Mouse (Mus musculus) forebrain, embryonic 15.5 days (tissue): ENCODE results near the gene Fam160b1. TPM values are rescaled to one million over a fixed set of nuclear protein-coding genes. Genes with fewer than 3 reads are reported as not detected.

Source experiments
- ATAC-seq: fragments of 200-750 bp; cut with Nextera tagmentation; replicated peaks from 2 replicates; pipeline ENCODE4 v1.8.0; 2017; ENCODE audit warnings: mild to moderate bottlenecking, moderate TSS enrichment, moderate library complexity
- H3K27ac ChIP-seq: fragments of 300-500 bp; sonication (generic); replicated peaks from 2 replicates; pipeline ENCODE4 v1.5.1; 2015; ENCODE audit warnings: mild to moderate bottlenecking, inconsistent platforms
- H3K27me3 ChIP-seq: fragments of 300-500 bp; sonication (generic); 2 replicates; pipeline ENCODE4 v1.6.1; 2015; ENCODE audit warnings: inconsistent platforms
- H3K36me3 ChIP-seq: fragments of 300-500 bp; sonication (generic); 2 replicates; pipeline ENCODE4 v1.6.1; 2015; ENCODE audit warnings: mild to moderate bottlenecking, inconsistent platforms
- H3K4me1 ChIP-seq: fragments of 300-500 bp; sonication (generic); 2 replicates; pipeline ENCODE4 v1.6.1; 2015; ENCODE audit warnings: inconsistent platforms
- H3K4me2 ChIP-seq: fragments of 300-500 bp; sonication (generic); replicated peaks from 2 replicates; pipeline ENCODE4 v1.6.1; 2015; ENCODE audit warnings: mild to moderate bottlenecking, inconsistent platforms
- H3K4me3 ChIP-seq: fragments of 300-500 bp; sonication (generic); 2 replicates; pipeline ENCODE4 v1.5.1; 2015; ENCODE audit warnings: mild to moderate bottlenecking, inconsistent platforms
- H3K9ac ChIP-seq: fragments of 300-500 bp; sonication (generic); replicated peaks from 2 replicates; pipeline ENCODE4 v1.6.1; 2015; ENCODE audit warnings: mild to moderate bottlenecking, inconsistent platforms
- H3K9me3 ChIP-seq: fragments of 300-500 bp; sonication (generic); 2 replicates; pipeline ENCODE4 v1.6.1; 2016; ENCODE audit warnings: inconsistent platforms
- WGBS: fragments of 180-500 bp; shearing (Covaris S2); methylation state at CpG from one replicate; pipeline ENCODE4 v1.1.7; 2015; ENCODE audit warnings: mixed read lengths; 5-methylcytosine and 5-hydroxymethylcytosine counted together
- polyA plus RNA-seq: library from polyadenylated mRNA; unstranded; fragments of >200 nt; fragmentation: Nextera tagmentation; extraction: Ambion mirVana; gene quantifications from 2 replicates; pipeline ENCODE4 v1.2.1, GENCODE M21; 2015

Gene Fam160b1
- polyA plus RNA-seq, 1 experiment from 2014 or later: 15.7 TPM

- H3K9ac ChIP-seq: no peak overlapping the region
- no peaks in the 10 kb centered on the region for H3K27me3 ChIP-seq
- H3K36me3 ChIP-seq: no peaks in the 10 kb centered on the region
- H3K4me3 ChIP-seq: no peak overlapping the region
- peaks cover 3% of the 10 kb centered on the region; the same call in 1 of the 2 replicates for H3K4me1 ChIP-seq
- ATAC-seq: no peak
- H3K4me2 ChIP-seq: no peak overlapping the region
- no peak overlapping the region for H3K27ac ChIP-seq
- H3K9me3 ChIP-seq: no peaks in the 10 kb centered on the region
These were observed 32.8 kb upstream of the Fam160b1 start for GRCm38 (mm10) chr19:57327679-57328078.

- 96% methylated on average over 7 of the region's 7 CpGs for WGBS
- H3K4me1 ChIP-seq: peaks cover 3% of the 10 kb centered on the region; the same call in 1 of the 2 replicates
- H3K27ac ChIP-seq: no peak overlapping the region
- no peak overlapping the region for H3K4me3 ChIP-seq
- no peak overlapping the region for H3K4me2 ChIP-seq
- no peak overlapping the region for H3K9ac ChIP-seq
- no peak for ATAC-seq
- H3K36me3 ChIP-seq: no peaks in the 10 kb centered on the region
- no peaks in the 10 kb centered on the region for H3K9me3 ChIP-seq
- no peaks in the 10 kb centered on the region for H3K27me3 ChIP-seq
These were observed 32.2 kb upstream of the Fam160b1 start for GRCm38 (mm10) chr19:57328269-57328668.

GRCm38 (mm10) chr19:57328792-57329191 lies 31.7 kb upstream of the Fam160b1 start:
- Histone ChIP-seq H3K27ac (no peak overlapping the region), H3K4me2 (no peak overlapping the region), H3K9me3 (no peaks in the 10 kb centered on the region), H3K27me3 (no peaks in the 10 kb centered on the region), H3K9ac (no peak overlapping the region), H3K4me3 (no peak overlapping the region), H3K36me3 (no peaks in the 10 kb centered on the region), H3K4me1 (peaks cover 3% of the 10 kb centered on the region; the same call in 1 of the 2 replicates)
- no peak for ATAC-seq
- WGBS: 61% methylated on average over 12 of the region's 12 CpGs

- Histone ChIP-seq H3K4me2 (no peak overlapping the region), H3K27me3 (no peaks in the 10 kb centered on the region), H3K4me3 (no peak overlapping the region), H3K9me3 (no peaks in the 10 kb centered on the region), H3K9ac (no peak overlapping the region), H3K4me1 (peaks cover 3% of the 10 kb centered on the region; the same call in 1 of the 2 replicates), H3K36me3 (no peaks in the 10 kb centered on the region), H3K27ac (no peak overlapping the region)
- 76% methylated on average over 11 of the region's 11 CpGs for WGBS
- ATAC-seq: no peak
These were observed 30.2 kb upstream of the Fam160b1 start for GRCm38 (mm10) chr19:57330309-57330708.

- no peak overlapping the region for H3K9ac ChIP-seq
- H3K4me3 ChIP-seq: no peak overlapping the region
- no peaks in the 10 kb centered on the region; the same call in 1 of the 2 replicates for H3K4me1 ChIP-seq
- no peaks in the 10 kb centered on the region for H3K9me3 ChIP-seq
- H3K36me3 ChIP-seq: no peaks in the 10 kb centered on the region
- H3K27me3 ChIP-seq: no peaks in the 10 kb centered on the region
- no peak for ATAC-seq
- H3K4me2 ChIP-seq: no peak overlapping the region
- H3K27ac ChIP-seq: no peak overlapping the region
- 74% methylated on average over 6 of the region's 6 CpGs for WGBS
These were observed 29.2 kb upstream of the Fam160b1 start for GRCm38 (mm10) chr19:57331237-57331636.

GRCm38 (mm10) chr19:57333356-57333755 lies 27.1 kb upstream of the Fam160b1 start:
- Histone ChIP-seq H3K9ac (no peak overlapping the region), H3K4me1 (no peaks in the 10 kb centered on the region; the same call in 1 of the 2 replicates), H3K4me2 (no peak overlapping the region), H3K27ac (no peak overlapping the region), H3K36me3 (no peaks in the 10 kb centered on the region), H3K27me3 (no peaks in the 10 kb centered on the region), H3K4me3 (no peak overlapping the region), H3K9me3 (no peaks in the 10 kb centered on the region)
- no peak for ATAC-seq
- 82% methylated on average over 4 of the region's 4 CpGs for WGBS

GRCm38 (mm10) chr19:57335135-57335534 lies 25.3 kb upstream of the Fam160b1 start:
- no peak overlapping the region for H3K4me3 ChIP-seq
- 40% methylated on average over 8 of the region's 8 CpGs for WGBS
- no peak overlapping the region for H3K9ac ChIP-seq
- no peaks in the 10 kb centered on the region for H3K36me3 ChIP-seq
- ATAC-seq: no peak
- H3K9me3 ChIP-seq: no peaks in the 10 kb centered on the region
- no peak overlapping the region for H3K27ac ChIP-seq
- H3K4me1 ChIP-seq: no peaks in the 10 kb centered on the region; the same call in 1 of the 2 replicates
- no peaks in the 10 kb centered on the region for H3K27me3 ChIP-seq
- no peak overlapping the region for H3K4me2 ChIP-seq

GRCm38 (mm10) chr19:57339281-57339864 lies 21.1 kb upstream of the Fam160b1 start:
- Histone ChIP-seq H3K9ac (no peak overlapping the region), H3K27me3 (no peaks in the 10 kb centered on the region), H3K4me2 (no peak overlapping the region), H3K4me3 (no peak overlapping the region), H3K36me3 (no peaks in the 10 kb centered on the region), H3K9me3 (no peaks in the 10 kb centered on the region), H3K4me1 (no peaks in the 10 kb centered on the region; the same call in 1 of the 2 replicates), H3K27ac (no peak overlapping the region)
- no peak for ATAC-seq
- 72% methylated on average over 13 of the region's 13 CpGs for WGBS

GRCm38 (mm10) chr19:57340900-57341742 lies 19.4 kb upstream of the Fam160b1 start:
- Histone ChIP-seq H3K9me3 (0 out of 2 replicates have a peak, but pooled peaks cover 2% of the 10 kb centered on the region), H3K4me1 (no peaks in the 10 kb centered on the region), H3K27ac (no peak overlapping the region), H3K9ac (no peak overlapping the region), H3K36me3 (no peaks in the 10 kb centered on the region), H3K4me3 (no peak overlapping the region), H3K4me2 (no peak overlapping the region), H3K27me3 (no peaks in the 10 kb centered on the region)
- 79% methylated on average over 8 of the region's 8 CpGs for WGBS
- ATAC-seq: no peak

GRCm38 (mm10) chr19:57343860-57344259 lies 16.6 kb upstream of the Fam160b1 start:
- WGBS: 89% methylated on average over 5 of the region's 5 CpGs

GRCm38 (mm10) chr19:57344678-57345077 lies 15.8 kb upstream of the Fam160b1 start:
- Histone ChIP-seq H3K27me3 (no peaks in the 10 kb centered on the region), H3K27ac (no peak overlapping the region), H3K4me3 (no peak overlapping the region), H3K4me2 (no peak overlapping the region), H3K9ac (no peak overlapping the region), H3K9me3 (0 out of 2 replicates have a peak, but pooled peaks cover 4% of the 10 kb centered on the region), H3K36me3 (no peaks in the 10 kb centered on the region), H3K4me1 (no peaks in the 10 kb centered on the region)
- ATAC-seq: no peak
- 65% methylated on average over 1 of the region's 1 CpGs for WGBS

More at GRCm38 (mm10) chr19:57343860-57344259, 16.6 kb upstream of the Fam160b1 start:
- Histone ChIP-seq H3K9ac (no peak overlapping the region), H3K9me3 (0 out of 2 replicates have a peak, but pooled peaks cover 4% of the 10 kb centered on the region), H3K27ac (no peak overlapping the region), H3K36me3 (no peaks in the 10 kb centered on the region), H3K4me3 (no peak overlapping the region), H3K27me3 (no peaks in the 10 kb centered on the region), H3K4me1 (no peaks in the 10 kb centered on the region), H3K4me2 (no peak overlapping the region)
- no peak for ATAC-seq

GRCm38 (mm10) chr19:57349096-57349495 lies 11.4 kb upstream of the Fam160b1 start:
- no peaks in the 10 kb centered on the region for H3K36me3 ChIP-seq
- 0 out of 2 replicates have a peak, but pooled peaks cover 4% of the 10 kb centered on the region for H3K9me3 ChIP-seq
- H3K27me3 ChIP-seq: no peaks in the 10 kb centered on the region
- no peak overlapping the region for H3K9ac ChIP-seq
- no peaks in the 10 kb centered on the region for H3K4me1 ChIP-seq
- H3K4me3 ChIP-seq: no peak overlapping the region
- no peak for ATAC-seq
- no peak overlapping the region for H3K27ac ChIP-seq
- no peak overlapping the region for H3K4me2 ChIP-seq
